Mouse (Mus musculus) ES-E14 (cell line): Measurements from ENCODE around the gene Coa7. TPM values are rescaled to one million over a fixed set of nuclear protein-coding genes. Genes with fewer than 3 reads are reported as not detected.
A peak's percentile ranks its signal among the peaks of the same experiment; 100 is the strongest.
"Not testable (repeated sequence)": the region's sequence is repeated elsewhere in the genome, so short reads cannot be mapped to it uniquely, and the experiment has no call there.

Experiments
- DNase-seq: peaks from one replicate; pipeline ENCODE4 v3.0.0-alpha.2; 2013; ENCODE audit warnings: low read depth, low spot score
- H3K27ac ChIP-seq: 2 replicates; pipeline ENCODE4 v1.5.1; 2012; ENCODE audit warnings: low read depth, mild to moderate bottlenecking, low read length, moderate library complexity, mixed read lengths; ENCODE audit not compliant: poor library complexity, insufficient read depth, severe bottlenecking
- H3K36me3 ChIP-seq: 2 replicates; pipeline ENCODE4 v1.6.1; 2012; ENCODE audit warnings: mild to moderate bottlenecking, low read length, moderate library complexity, mixed read lengths; ENCODE audit not compliant: control insufficient read depth, poor library complexity, insufficient read depth, severe bottlenecking
- H3K4me1 ChIP-seq, 2 experiments: fragments of 150-350 bp in 1 of 2; sonication (generic) in 1 of 2; 2 replicates each; pipeline ENCODE4 v1.6.1; 2012; ENCODE audit warnings: low read length in 2 of 2, mild to moderate bottlenecking in 1 of 2, mixed read lengths in 1 of 2; ENCODE audit not compliant: control insufficient read depth in 2 of 2, insufficient read depth in 2 of 2, poor library complexity in 1 of 2
- H3K4me3 ChIP-seq, 2 experiments: fragments of 150-350 bp in 1 of 2; sonication (generic) in 1 of 2; 2 replicates each; pipeline ENCODE4 v1.5.1; 2012; ENCODE audit warnings: low read length in 2 of 2, low read depth in 1 of 2, mild to moderate bottlenecking in 1 of 2, mixed read lengths in 1 of 2; ENCODE audit not compliant: insufficient read depth in 1 of 2, poor library complexity in 1 of 2, severe bottlenecking in 1 of 2
- H3K9ac ChIP-seq: 2 replicates; pipeline ENCODE4 v1.6.1; 2012; ENCODE audit warnings: low read depth, mild to moderate bottlenecking, low read length, mixed read lengths; ENCODE audit not compliant: poor library complexity, insufficient read depth, severe bottlenecking
- H3K9me3 ChIP-seq: fragments of 150-350 bp; sonication (generic); 2 replicates; pipeline ENCODE4 v1.6.1; 2012; ENCODE audit warnings: low read depth, mild to moderate bottlenecking, low read length; ENCODE audit not compliant: control insufficient read depth, insufficient read depth
- CHD2 ChIP-seq: IDR thresholded peaks from 2 replicates; pipeline ENCODE4 v1.6.1; 2014; ENCODE audit warnings: mild to moderate bottlenecking, low read depth, low read length, inconsistent platforms
- HCFC1 ChIP-seq: IDR thresholded peaks from 2 replicates; pipeline ENCODE4 v1.6.1; 2012; ENCODE audit warnings: low read length, inconsistent platforms, borderline replicate concordance; ENCODE audit not compliant: insufficient read depth
- MAFK ChIP-seq: IDR thresholded peaks from 2 replicates; pipeline ENCODE4 v1.6.1; 2014; ENCODE audit warnings: mild to moderate bottlenecking, low read depth, low read length, inconsistent platforms; ENCODE audit not compliant: insufficient read depth
- ZC3H11A ChIP-seq: IDR thresholded peaks from 2 replicates; pipeline ENCODE4 v1.6.1; 2012; ENCODE audit warnings: low read depth, mild to moderate bottlenecking, inconsistent platforms, low read length, borderline replicate concordance
- ZNF384 ChIP-seq: IDR thresholded peaks from 2 replicates; pipeline ENCODE4 v1.6.1; 2012; ENCODE audit warnings: low read depth, low read length, inconsistent platforms
- in situ Hi-C, 2 experiments: fragments of 600-800 bp; cut with MboI; formaldehyde crosslinking; loops; one replicate each; pipeline ENCODE4 v1.15.1; 2025; ENCODE audit warnings: low sequenced_read_pairs in 2 of 2, inconsistent platforms in 1 of 2; ENCODE audit not compliant: unreplicated experiment in 2 of 2
- total RNA-seq: library from RNA; depleted of rRNA; stranded (reverse); fragments of 300-350 nt; gene quantifications from 2 replicates; pipeline ENCODE4 v1.2.3, GENCODE M21; 2012

Gene Coa7
- total RNA-seq, 1 experiment: 37.0 TPM

- Histone ChIP-seq H3K4me3 (peak overlapping the region in 1 of 2 experiments; percentile 26; a peak in 2 of 4 replicates), H3K9ac (0 out of 2 replicates have a peak overlapping the region, but pooled peaks have one; percentile 4), H3K4me1 (peaks cover 9 to 27% of the 10 kb centered on the region in 2 experiments), H3K27ac (no peak overlapping the region), H3K36me3 (no peaks in the 10 kb centered on the region), H3K9me3 (no peaks in the 10 kb centered on the region)
- TF ChIP-seq ZNF384 (no peak), ZC3H11A (no peak), HCFC1 (no peak), MAFK (no peak), CHD2 (no peak)
- in situ Hi-C loops: no loop called here
- DNase-seq: no peak
These were observed 22.9 kb downstream of the Coa7 start for GRCm38 (mm10) chr4:108350819-108351218.

GRCm38 (mm10) chr4:108353591-108353990 lies 25.7 kb downstream of the Coa7 start:
- DNase-seq, H3K4me3 ChIP-seq, H3K9ac ChIP-seq, H3K36me3 ChIP-seq, H3K27ac ChIP-seq, in situ Hi-C loops, H3K9me3 ChIP-seq: not testable (repeated sequence)
- H3K4me1 ChIP-seq: peaks cover 9 to 20% of the 10 kb centered on the region in 2 experiments

- no peak for DNase-seq
- no peak overlapping the region for H3K4me3 ChIP-seq
- no peaks in the 10 kb centered on the region for H3K9me3 ChIP-seq
- H3K36me3 ChIP-seq: no peaks in the 10 kb centered on the region
- H3K9ac ChIP-seq: no peak overlapping the region
- H3K27ac ChIP-seq: no peak overlapping the region
- peaks cover 15 to 33% of the 10 kb centered on the region in 2 experiments for H3K4me1 ChIP-seq
- in situ Hi-C loops: no loop called here
- no peak for TF ChIP-seq ZC3H11A
- TF ChIP-seq ZNF384: no peak
- TF ChIP-seq HCFC1: no peak
- no peak for TF ChIP-seq MAFK
- no peak for TF ChIP-seq CHD2
These were observed 29.5 kb downstream of the Coa7 start for GRCm38 (mm10) chr4:108357458-108357857.

- Histone ChIP-seq H3K27ac (no peak overlapping the region), H3K4me3 (no peak overlapping the region), H3K9ac (no peak overlapping the region), H3K9me3 (no peaks in the 10 kb centered on the region), H3K4me1 (peaks cover 18 to 38% of the 10 kb centered on the region in 2 experiments), H3K36me3 (no peaks in the 10 kb centered on the region)
- in situ Hi-C loops: no loop called here
- TF ChIP-seq MAFK (no peak), ZNF384 (no peak), CHD2 (no peak), HCFC1 (no peak), ZC3H11A (no peak)
- no peak for DNase-seq
These were observed 30.6 kb downstream of the Coa7 start for GRCm38 (mm10) chr4:108358498-108358897.
